Mouse (Mus musculus) MEL (cell line): ENCODE data around the gene Gm20388. TPM values are rescaled to one million over a fixed set of nuclear protein-coding genes. Genes with fewer than 3 reads are reported as not detected.

Experiments used
- DNase-seq: peaks from one replicate; pipeline ENCODE4 v3.0.0; 2011; ENCODE audit warnings: low read depth, low spot score
- H3K27ac ChIP-seq: 2 replicates; pipeline ENCODE4 v1.5.1; 2012; ENCODE audit warnings: low read depth, mild to moderate bottlenecking, control low read depth, low read length, moderate library complexity; ENCODE audit not compliant: control insufficient read depth
- H3K27me3 ChIP-seq, 2 experiments: fragments of 150-350 bp in 1 of 2; sonication (generic) in 1 of 2; 2 replicates each; pipeline ENCODE4 v1.6.1; 2012; ENCODE audit warnings: low read length in 2 of 2, mild to moderate bottlenecking in 2 of 2, improper control_type of control experiment in 1 of 2, moderate library complexity in 1 of 2; ENCODE audit not compliant: insufficient read depth in 2 of 2, control insufficient read depth in 1 of 2
- H3K36me3 ChIP-seq, 2 experiments: 2 replicates each; pipeline ENCODE4 v1.6.1; 2012 to 2014; ENCODE audit warnings: low read length in 2 of 2, improper control_type of control experiment in 1 of 2, inconsistent platforms in 1 of 2, mild to moderate bottlenecking in 1 of 2; ENCODE audit not compliant: insufficient read depth in 2 of 2, control insufficient read depth in 1 of 2
- H3K4me1 ChIP-seq, 2 experiments: fragments of 150-350 bp in 1 of 2; sonication (generic) in 1 of 2; 2 replicates each; pipeline ENCODE4 v1.6.1; 2012; ENCODE audit warnings: low read length in 2 of 2, improper control_type of control experiment in 1 of 2, mild to moderate bottlenecking in 1 of 2; ENCODE audit not compliant: insufficient read depth in 2 of 2, control insufficient read depth in 1 of 2
- H3K4me3 ChIP-seq, 2 experiments: fragments of 150-350 bp in 1 of 2; sonication (generic) in 1 of 2; 2 replicates each; pipeline ENCODE4 v1.5.1; 2012; ENCODE audit warnings: low read depth in 2 of 2, low read length in 2 of 2, mild to moderate bottlenecking in 2 of 2, moderate library complexity in 2 of 2, control low read depth in 1 of 2, improper control_type of control experiment in 1 of 2; ENCODE audit not compliant: control insufficient read depth in 1 of 2, insufficient read depth in 1 of 2
- H3K79me2 ChIP-seq: 2 replicates; pipeline ENCODE4 v1.6.1; 2012; ENCODE audit warnings: mild to moderate bottlenecking, low read length, moderate library complexity; ENCODE audit not compliant: control insufficient read depth, poor library complexity, insufficient read depth
- H3K9ac ChIP-seq: 2 replicates; pipeline ENCODE4 v1.6.1; 2012; ENCODE audit warnings: low read depth, mild to moderate bottlenecking, control low read depth, low read length, moderate library complexity; ENCODE audit not compliant: control insufficient read depth, poor library complexity, severe bottlenecking
- H3K9me3 ChIP-seq: fragments of 150-350 bp; sonication (generic); replicated peaks from 2 replicates; pipeline ENCODE4 v1.6.1; 2012; ENCODE audit warnings: mild to moderate bottlenecking, low read length, improper control_type of control experiment, moderate library complexity; ENCODE audit not compliant: insufficient read depth
- CTCF ChIP-seq, 3 experiments: IDR thresholded peaks in 2 of 3; conservative IDR thresholded peaks in 1 of 3; 2 replicates each; pipeline ENCODE4 v1.5.1; 2011 to 2012; ENCODE audit warnings: low read length in 3 of 3, low read depth in 2 of 3, mild to moderate bottlenecking in 2 of 3, improper control_type of control experiment in 1 of 3, inconsistent platforms in 1 of 3, mixed read lengths in 1 of 3, moderate library complexity in 1 of 3; ENCODE audit not compliant: control insufficient read depth in 1 of 3, insufficient read depth in 1 of 3, poor library complexity in 1 of 3, severe bottlenecking in 1 of 3
- E2F4 ChIP-seq: IDR thresholded peaks from 2 replicates; pipeline ENCODE4 v1.6.1; 2011; ENCODE audit warnings: low read depth, low read length, improper control_type of control experiment, borderline replicate concordance
- EP300 ChIP-seq, 2 experiments: IDR thresholded peaks; 2 replicates each; pipeline ENCODE4 v1.6.1; 2011; ENCODE audit warnings: improper control_type of control experiment in 2 of 2, low read length in 2 of 2, low read depth in 1 of 2, mild to moderate bottlenecking in 1 of 2
- GATA1 ChIP-seq: IDR thresholded peaks from 2 replicates; pipeline ENCODE4 v1.6.1; 2011; ENCODE audit warnings: low read depth, low read length, improper control_type of control experiment
- HCFC1 ChIP-seq: IDR thresholded peaks from 2 replicates; pipeline ENCODE4 v1.6.1; 2012; ENCODE audit warnings: low read depth, mild to moderate bottlenecking, inconsistent platforms, low read length, improper control_type of control experiment, moderate library complexity
- KAT2A ChIP-seq: conservative IDR thresholded peaks from 2 replicates; pipeline ENCODE4 v1.6.1; 2012; ENCODE audit warnings: low read depth, low read length, improper control_type of control experiment, inconsistent platforms
- MAX ChIP-seq: IDR thresholded peaks from 2 replicates; pipeline ENCODE4 v1.6.1; 2011; ENCODE audit warnings: low read length, improper control_type of control experiment
- MYC ChIP-seq: IDR thresholded peaks from 2 replicates; pipeline ENCODE4 v1.6.1; 2011; ENCODE audit warnings: low read depth, mild to moderate bottlenecking, low read length, improper control_type of control experiment, moderate library complexity
- NELFE ChIP-seq: IDR thresholded peaks from 2 replicates; pipeline ENCODE4 v1.6.1; 2011; ENCODE audit warnings: low read depth, low read length, improper control_type of control experiment
- POLR2AphosphoS5 ChIP-seq: IDR thresholded peaks from 2 replicates; pipeline ENCODE4 v1.6.1; 2012; ENCODE audit warnings: low read depth, borderline replicate concordance, mild to moderate bottlenecking, inconsistent platforms, low read length, moderate library complexity, mixed read lengths
- RAD21 ChIP-seq: IDR thresholded peaks from 2 replicates; pipeline ENCODE4 v1.6.1; 2011; ENCODE audit warnings: mild to moderate bottlenecking, low read depth, low read length, improper control_type of control experiment
- TAL1 ChIP-seq: IDR thresholded peaks from 2 replicates; pipeline ENCODE4 v1.6.1; 2012; ENCODE audit warnings: mild to moderate bottlenecking, inconsistent platforms, low read length, moderate library complexity, mixed read lengths
- TCF12 ChIP-seq: IDR thresholded peaks from 2 replicates; pipeline ENCODE4 v1.6.1; 2014; ENCODE audit warnings: low read depth, mild to moderate bottlenecking, inconsistent platforms, low read length, improper control_type of control experiment, moderate library complexity
- ZC3H11A ChIP-seq: IDR thresholded peaks from 2 replicates; pipeline ENCODE4 v1.6.1; 2012; ENCODE audit warnings: low read depth, mild to moderate bottlenecking, inconsistent platforms, low read length, improper control_type of control experiment
- ZKSCAN1 ChIP-seq: IDR thresholded peaks from 2 replicates; pipeline ENCODE4 v1.6.1; 2012; ENCODE audit warnings: low read depth, mild to moderate bottlenecking, inconsistent platforms, low read length, improper control_type of control experiment, moderate library complexity
- polyA plus RNA-seq, 2 experiments: library from polyadenylated mRNA; stranded (reverse) in 1 of 2; unstranded in 1 of 2; fragments of >175 nt in 1 of 2; fragments of >200 nt in 1 of 2; gene quantifications; 2 replicates each; pipeline versions ENCODE4 v1.2.1 to v1.2.4; 2012; ENCODE audit warnings: low replicate concordance in 2 of 2, low read depth in 1 of 2; ENCODE audit not compliant: insufficient read length in 2 of 2, insufficient read depth in 1 of 2, missing spikeins in 1 of 2
- total RNA-seq: library from RNA; depleted of rRNA; stranded (reverse); fragments of 300-350 nt; gene quantifications from 2 replicates; pipeline ENCODE4 v1.2.3, GENCODE M21; 2012

Gm20388 gene
- total and polyA plus RNA-seq, 3 experiments, result 11.1 to 17.8 TPM; not detected in 1

DNA sequence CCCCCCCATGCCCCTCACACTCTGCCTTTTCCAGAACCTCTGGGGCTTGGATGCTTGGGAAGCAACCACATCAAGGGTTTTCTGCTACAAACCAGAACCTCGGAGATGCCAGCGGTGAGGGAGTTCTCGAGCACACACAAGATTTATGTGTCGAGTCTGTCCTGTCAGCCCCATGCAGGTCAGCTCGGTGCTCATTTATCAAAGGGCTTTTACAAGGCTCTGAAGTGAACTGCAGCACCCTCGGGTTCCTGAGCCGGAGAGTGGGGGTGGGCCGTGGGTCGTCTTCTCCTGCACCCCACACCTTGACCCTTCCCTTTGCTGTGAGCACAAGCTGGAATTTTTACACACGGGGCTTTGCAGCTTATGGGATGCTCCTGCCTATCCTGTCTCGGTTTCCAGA lies 311.9 kb downstream of the Gm20388 start:
- no peak overlapping the region for H3K9ac ChIP-seq
- peaks cover 0 to 6% of the 10 kb centered on the region in 2 experiments; a peak in 2 of 4 replicates for H3K4me1 ChIP-seq
- H3K27ac ChIP-seq, result no peak overlapping the region
- no peak for TF ChIP-seq EP300 (IDR thresholded peaks at IDR 0.05; ENCODE audit: low read depth in 1 of 2, low read length in 2 of 2)
- no peaks in the 10 kb centered on the region for H3K79me2 ChIP-seq
- peaks cover 5 to 6% of the 10 kb centered on the region in 2 experiments for H3K27me3 ChIP-seq
- no peaks in the 10 kb centered on the region for H3K9me3 ChIP-seq
- no peaks in the 10 kb centered on the region for H3K36me3 ChIP-seq
- DNase-seq, result no peak
- no peak overlapping the region for H3K4me3 ChIP-seq

DNA sequence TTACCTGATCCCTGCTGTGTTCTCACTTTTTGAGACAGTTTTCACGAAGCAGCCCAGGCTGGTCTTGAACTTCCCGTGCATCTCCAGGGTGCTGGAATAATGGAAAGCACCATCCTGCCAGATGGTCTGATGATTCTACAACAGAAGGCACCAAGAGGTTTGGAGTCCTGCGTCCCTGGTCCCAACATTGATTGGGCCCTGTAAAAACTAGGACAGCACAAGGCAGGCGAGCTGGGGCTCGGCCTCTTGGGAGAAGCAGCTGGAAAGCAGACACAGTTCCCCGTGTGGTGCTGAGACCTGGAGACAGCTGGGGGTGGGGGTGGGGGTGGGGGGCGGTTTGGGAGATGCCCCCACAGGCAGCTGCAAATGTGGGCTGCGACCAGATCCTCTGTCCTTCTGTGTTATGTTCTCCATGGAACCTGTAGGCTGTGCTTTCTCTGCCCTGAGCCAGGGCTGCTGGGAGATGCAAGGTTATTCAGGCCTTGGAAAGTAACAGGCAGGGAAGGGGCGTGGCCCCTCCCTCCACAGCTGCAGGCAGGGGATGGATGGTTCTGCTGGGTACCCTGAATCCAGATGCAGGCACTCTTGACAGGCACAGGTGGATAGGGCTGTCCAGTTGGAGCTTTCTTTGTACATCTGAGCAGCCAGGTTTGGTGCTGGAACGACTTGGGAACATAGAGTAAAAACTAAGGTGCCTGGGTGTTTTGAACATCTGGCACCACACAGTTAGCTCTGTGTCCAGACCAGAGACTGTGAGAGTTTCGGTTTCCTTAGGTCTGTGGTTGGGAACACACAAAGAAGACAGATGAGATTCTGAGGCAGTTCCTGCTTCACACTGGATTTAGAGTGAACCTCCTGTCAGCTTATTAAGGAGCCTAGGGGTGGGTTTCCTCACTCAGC lies 314.1 kb downstream of the Gm20388 start:
- no peaks in the 10 kb centered on the region for H3K79me2 ChIP-seq
- no peak overlapping the region for H3K4me3 ChIP-seq
- peaks cover 0 to 6% of the 10 kb centered on the region in 2 experiments; a peak in 2 of 4 replicates for H3K4me1 ChIP-seq
- no peaks in the 10 kb centered on the region for H3K36me3 ChIP-seq
- no peaks in the 10 kb centered on the region for H3K9me3 ChIP-seq
- TF ChIP-seq TCF12 (no peak), ZC3H11A (no peak), HCFC1 (no peak), E2F4 (no peak), MAX (no peak), NELFE (no peak), POLR2AphosphoS5 (no peak), KAT2A (no peak), RAD21 (no peak), GATA1 (no peak), MYC (no peak), TAL1 (no peak), ZKSCAN1 (no peak), CTCF (IDR thresholded peaks at IDR 0.05 in 2 of 3, conservative IDR thresholded peaks at IDR 0.05 in 1 of 3; ENCODE audit: control insufficient read depth in 1 of 3, insufficient read depth in 1 of 3, low read depth in 2 of 3, low read length in 3 of 3, poor library complexity in 1 of 3, severe bottlenecking in 1 of 3) (no peak)
- no peak overlapping the region for H3K9ac ChIP-seq
- no peak overlapping the region for H3K27ac ChIP-seq
- peaks cover 5 to 6% of the 10 kb centered on the region in 2 experiments for H3K27me3 ChIP-seq
- no peak for DNase-seq
